Mouse (Mus musculus) liver, adult 2 months (tissue): ENCODE measurements around the gene Oard1. TPM values are rescaled to one million over a fixed set of nuclear protein-coding genes. Genes with fewer than 3 reads are reported as not detected.

Experiments used
- DNase-seq: peaks from one replicate; pipeline ENCODE4 v3.0.0-alpha.2; 2011; ENCODE audit warnings: low read depth, low spot score; ENCODE audit errors: extremely low read depth
- H3K27ac ChIP-seq: fragments of 200-500 bp; replicated peaks from 2 replicates; pipeline ENCODE4 v1.5.1; 2012; ENCODE audit warnings: low read depth, mild to moderate bottlenecking, control low read depth, inconsistent platforms, low read length; ENCODE audit not compliant: insufficient read depth
- H3K27me3 ChIP-seq: fragments of 200-500 bp; 2 replicates; pipeline ENCODE4 v1.6.1; 2012; ENCODE audit warnings: mild to moderate bottlenecking, moderate library complexity, low read length, inconsistent platforms; ENCODE audit not compliant: control insufficient read depth, insufficient read depth
- H3K36me3 ChIP-seq: fragments of 200-500 bp; 2 replicates; pipeline ENCODE4 v1.6.1; 2012; ENCODE audit warnings: low read length, inconsistent platforms; ENCODE audit not compliant: control insufficient read depth, insufficient read depth
- H3K4me1 ChIP-seq: fragments of 200-500 bp; 2 replicates; pipeline ENCODE4 v1.6.1; 2011; ENCODE audit warnings: low read length; ENCODE audit not compliant: control insufficient read depth, insufficient read depth
- H3K4me3 ChIP-seq: fragments of 200-500 bp; 2 replicates; pipeline ENCODE4 v1.5.1; 2011; ENCODE audit warnings: low read depth, mild to moderate bottlenecking, control low read depth, low read length, moderate library complexity; ENCODE audit not compliant: insufficient read depth
- H3K79me2 ChIP-seq: fragments of 200-500 bp; 2 replicates; pipeline ENCODE4 v1.6.1; 2012; ENCODE audit warnings: inconsistent platforms, mild to moderate bottlenecking, low read length, moderate library complexity; ENCODE audit not compliant: control insufficient read depth, insufficient read depth
- H3K9ac ChIP-seq: fragments of 200-500 bp; 2 replicates; pipeline ENCODE4 v1.6.1; 2012; ENCODE audit warnings: low read depth, mild to moderate bottlenecking, control low read depth, inconsistent platforms, low read length
- CTCF ChIP-seq: fragments of 200-500 bp; IDR thresholded peaks from 2 replicates; pipeline ENCODE4 v1.5.1; 2011; ENCODE audit warnings: low read depth, low read length, control low read depth
- POLR2A ChIP-seq: fragments of 200-500 bp; IDR thresholded peaks from 2 replicates; pipeline ENCODE4 v1.6.1; 2011; ENCODE audit warnings: low read length, control low read depth; ENCODE audit not compliant: insufficient read depth; ENCODE audit errors: extremely low read depth
- WGBS: fragments of 180-500 bp; shearing (Covaris S2); methylation state at CpG from one replicate; pipeline ENCODE4 v1.1.7; 2018; 5-methylcytosine and 5-hydroxymethylcytosine counted together
- polyA plus RNA-seq: library from polyadenylated mRNA; depleted of rRNA; stranded (reverse); fragments of >200 nt; gene quantifications from 2 replicates; pipeline ENCODE4 v1.2.3, GENCODE M21; 2012
- total RNA-seq: library from RNA; depleted of rRNA; stranded (reverse); fragments of >200 nt; gene quantifications from 2 replicates; pipeline ENCODE4 v1.2.3, GENCODE M21; 2014

The Oard1 gene
- total and polyA plus RNA-seq, 2 experiments: 8.7 to 25.0 TPM

DNA sequence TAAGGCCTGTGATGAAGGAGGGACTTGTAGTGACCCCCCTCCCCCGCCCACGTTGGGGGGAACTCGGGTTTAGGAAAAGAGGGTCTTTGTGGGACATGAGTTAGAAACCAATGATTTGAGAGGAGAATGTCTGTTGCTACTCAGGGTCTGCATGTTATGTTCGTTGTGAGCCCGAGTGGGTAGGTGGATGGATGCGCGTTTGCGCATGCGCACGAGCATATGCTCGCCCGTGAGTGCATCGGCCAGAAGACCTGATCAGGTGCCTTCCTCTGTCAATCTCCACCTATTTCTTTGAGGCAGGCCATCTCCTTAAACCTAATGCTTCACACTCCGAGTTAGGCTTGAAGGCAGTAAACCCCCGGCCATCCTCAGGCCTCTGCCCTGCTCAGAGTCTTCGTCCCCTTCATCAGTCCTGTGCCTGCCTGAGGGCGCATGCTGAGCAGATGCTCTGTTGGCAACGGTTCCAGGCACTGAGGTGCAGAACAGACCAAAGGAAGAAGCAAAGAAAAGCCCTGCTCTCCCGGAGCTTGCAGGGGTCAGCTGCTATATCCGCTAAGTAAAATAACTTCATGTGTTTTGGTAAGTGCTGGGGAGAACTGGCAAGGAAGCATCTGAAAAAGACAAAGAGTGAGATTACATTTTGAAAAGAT is 23.3 kb downstream of the Oard1 start:
- no peak for TF ChIP-seq CTCF
- no peak for TF ChIP-seq POLR2A
- Histone ChIP-seq H3K4me1 (no peaks in the 10 kb centered on the region), H3K27ac (no peak overlapping the region), H3K79me2 (no peaks in the 10 kb centered on the region), H3K4me3 (no peak overlapping the region), H3K36me3 (no peaks in the 10 kb centered on the region), H3K9ac (no peak overlapping the region), H3K27me3 (no peaks in the 10 kb centered on the region)
- no peak for DNase-seq
- WGBS: 86% methylated on average over 20 of the region's 20 CpGs

- no peaks in the 10 kb centered on the region for H3K4me1 ChIP-seq
- TF ChIP-seq CTCF (no peak), POLR2A (no peak)
- 76% methylated on average over 6 of the region's 6 CpGs for WGBS
- H3K36me3 ChIP-seq: no peaks in the 10 kb centered on the region
- no peaks in the 10 kb centered on the region for H3K27me3 ChIP-seq
- no peak for DNase-seq
- no peaks in the 10 kb centered on the region for H3K79me2 ChIP-seq
- no peak overlapping the region for H3K9ac ChIP-seq
- H3K27ac ChIP-seq: no peak overlapping the region
- no peak overlapping the region for H3K4me3 ChIP-seq
These were observed 24.0 kb downstream of the Oard1 start for GRCm38 (mm10) chr17:48433689-48434330.

DNA sequence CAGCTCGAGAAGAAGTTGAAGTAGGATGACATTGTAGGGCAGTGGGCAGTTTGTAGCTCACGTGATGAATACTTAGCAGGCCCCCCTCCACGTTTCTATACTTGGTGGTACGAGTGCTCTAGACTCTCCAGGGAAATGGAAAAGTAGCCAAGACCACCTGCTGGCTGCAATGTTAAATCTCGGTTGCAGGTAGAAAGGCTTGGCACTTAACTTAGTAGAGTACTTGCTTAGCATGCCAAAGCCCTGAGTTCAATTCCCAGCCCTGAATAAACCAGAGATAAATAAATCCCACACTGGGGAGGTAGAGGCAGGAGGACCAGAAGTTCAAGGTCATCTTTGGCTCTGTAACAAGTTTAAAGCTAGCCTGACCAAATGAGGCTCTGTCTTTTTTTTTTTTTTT is 24.7 kb downstream of the Oard1 start:
- no peaks in the 10 kb centered on the region for H3K27me3 ChIP-seq
- H3K4me1 ChIP-seq: no peaks in the 10 kb centered on the region
- WGBS: 86% methylated on average over 5 of the region's 5 CpGs
- no peaks in the 10 kb centered on the region for H3K79me2 ChIP-seq
- H3K36me3 ChIP-seq: no peaks in the 10 kb centered on the region
- H3K9ac ChIP-seq: no peak overlapping the region
- no peak for DNase-seq
- no peak for TF ChIP-seq POLR2A
- no peak for TF ChIP-seq CTCF
- no peak overlapping the region for H3K4me3 ChIP-seq
- H3K27ac ChIP-seq: no peak overlapping the region

DNA sequence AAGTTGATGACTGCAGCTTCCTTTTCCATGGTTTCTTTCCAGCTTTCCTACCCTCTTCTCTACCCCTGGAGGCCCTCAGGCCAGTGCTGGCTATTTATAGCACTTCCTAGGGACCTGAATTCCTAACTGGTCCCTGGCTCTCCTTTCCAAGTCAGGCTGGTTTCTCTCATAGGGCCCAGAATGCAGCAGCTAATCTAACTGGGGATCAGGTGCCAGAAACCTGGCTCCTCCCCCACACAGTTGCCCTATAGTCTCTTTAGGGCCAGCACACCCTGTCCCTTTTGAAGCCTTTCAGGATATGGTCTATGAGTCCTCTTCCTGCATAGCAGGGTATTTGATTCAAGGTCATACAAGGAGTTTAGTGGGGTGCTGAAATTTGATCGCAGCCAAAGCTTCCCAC is 26.7 kb downstream of the Oard1 start:
- TF ChIP-seq POLR2A (no peak), CTCF (no peak)
- Histone ChIP-seq H3K27me3 (no peaks in the 10 kb centered on the region), H3K27ac (no peak overlapping the region), H3K4me3 (no peak overlapping the region), H3K4me1 (no peaks in the 10 kb centered on the region), H3K36me3 (no peaks in the 10 kb centered on the region), H3K79me2 (no peaks in the 10 kb centered on the region), H3K9ac (no peak overlapping the region)
- 74% methylated on average over 1 of the region's 1 CpGs for WGBS
- no peak for DNase-seq

DNA sequence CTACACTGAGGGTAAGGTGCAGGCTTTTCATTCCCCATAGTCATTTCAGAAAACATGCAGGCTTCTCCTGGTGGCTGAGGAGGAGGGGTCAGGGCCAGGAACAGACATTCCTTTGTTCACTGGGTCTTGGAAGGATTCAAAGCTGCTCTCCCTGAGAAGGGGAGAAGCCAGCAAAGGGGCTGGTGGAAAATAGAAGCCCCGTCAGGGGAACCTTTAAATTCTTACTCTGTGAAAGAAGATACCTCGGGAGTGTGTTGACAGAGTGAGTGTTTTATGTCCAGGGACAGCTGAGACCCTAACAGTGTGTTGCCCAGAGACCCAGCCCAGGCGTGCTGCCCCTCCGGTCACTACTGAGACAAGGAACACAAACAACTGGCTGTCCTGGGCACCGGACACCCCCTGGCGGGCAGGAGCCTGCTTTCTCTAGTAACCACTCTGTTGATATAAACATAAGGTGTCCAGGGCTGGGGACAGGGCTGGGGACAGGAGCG is 27.7 kb downstream of the Oard1 start:
- Histone ChIP-seq H3K9ac (no peak overlapping the region), H3K36me3 (no peaks in the 10 kb centered on the region), H3K27ac (no peak overlapping the region), H3K79me2 (no peaks in the 10 kb centered on the region), H3K27me3 (no peaks in the 10 kb centered on the region), H3K4me1 (no peaks in the 10 kb centered on the region), H3K4me3 (no peak overlapping the region)
- 59% methylated on average over 7 of the region's 7 CpGs for WGBS
- no peak for TF ChIP-seq CTCF
- no peak for TF ChIP-seq POLR2A
- DNase-seq: no peak

- 44% methylated on average over 7 of the region's 7 CpGs for WGBS
- DNase-seq: no peak
- H3K27me3 ChIP-seq: no peaks in the 10 kb centered on the region
- H3K4me1 ChIP-seq: peaks cover 2% of the 10 kb centered on the region; the same call in 1 of the 2 replicates
- H3K36me3 ChIP-seq: no peaks in the 10 kb centered on the region
- H3K4me3 ChIP-seq: no peak overlapping the region
- H3K79me2 ChIP-seq: no peaks in the 10 kb centered on the region
- no peak overlapping the region for H3K27ac ChIP-seq
- H3K9ac ChIP-seq: no peak overlapping the region
- TF ChIP-seq CTCF (no peak), POLR2A (no peak)
These were observed 33.1 kb downstream of the Oard1 start for GRCm38 (mm10) chr17:48442745-48443457.
